Mouse (Mus musculus): ENCODE measurements around the gene Myo1a. TPM values are rescaled to one million over a fixed set of nuclear protein-coding genes. Genes with fewer than 3 reads are reported as not detected.
"Not testable (repeated sequence)": the region's sequence is repeated elsewhere in the genome, so short reads cannot be mapped to it uniquely, and the experiment has no call there.

Myo1a gene
- polyA plus RNA-seq, 1 experiment from 2014 or later: not detected

GRCm38 (mm10) chr10:127754566-127755166, 49.7 kb downstream of the Myo1a start:
- H3K9me3 ChIP-seq (ENCODE audit: control insufficient read depth, low read length): no peaks in the 10 kb centered on the region
- H3K27ac ChIP-seq (replicated peaks; ENCODE audit: low read depth, low read length): no peak overlapping the region
- H3K36me3 ChIP-seq (ENCODE audit: control insufficient read depth, insufficient read depth, low read length): no peaks in the 10 kb centered on the region
- ATAC-seq (ENCODE audit: low FRiP score, low TSS enrichment) (no peak), DNase-seq (no peak)
- H3K4me1 ChIP-seq (ENCODE audit: control insufficient read depth, insufficient read depth, low read length): no peaks in the 10 kb centered on the region
- no peaks in the 10 kb centered on the region for H3K27me3 ChIP-seq (ENCODE audit: control insufficient read depth, insufficient read depth, low read length)
- 85% methylated on average over 6 of the region's 6 CpGs for WGBS
- H3K4me2 ChIP-seq (ENCODE audit: low read length): no peak overlapping the region
- no peak overlapping the region for H3K9ac ChIP-seq (replicated peaks; ENCODE audit: low read length)
- no peak overlapping the region for H3K4me3 ChIP-seq (replicated peaks; ENCODE audit: low read depth, low read length)

- Histone ChIP-seq H3K9me3 (ENCODE audit: control insufficient read depth, low read length) (no peaks in the 10 kb centered on the region), H3K4me3 (replicated peaks; ENCODE audit: low read depth, low read length) (no peak overlapping the region), H3K4me2 (ENCODE audit: low read length) (no peak overlapping the region), H3K36me3 (ENCODE audit: control insufficient read depth, insufficient read depth, low read length) (no peaks in the 10 kb centered on the region), H3K4me1 (ENCODE audit: control insufficient read depth, insufficient read depth, low read length) (no peaks in the 10 kb centered on the region), H3K9ac (replicated peaks; ENCODE audit: low read length) (no peak overlapping the region), H3K27ac (replicated peaks; ENCODE audit: low read depth, low read length) (no peak overlapping the region), H3K27me3 (ENCODE audit: control insufficient read depth, insufficient read depth, low read length) (no peaks in the 10 kb centered on the region)
- DNase-seq: no peak
- no peak for ATAC-seq (ENCODE audit: low FRiP score, low TSS enrichment)
- WGBS: 92% methylated on average over 3 of the region's 3 CpGs
Observed at GRCm38 (mm10) chr10:127755246-127755645, 50.3 kb downstream of the Myo1a start.

GRCm38 (mm10) chr10:127755770-127756468, 50.9 kb downstream of the Myo1a start:
- WGBS: 56% methylated on average over 18 of the region's 18 CpGs
- no peaks in the 10 kb centered on the region for H3K9me3 ChIP-seq (ENCODE audit: control insufficient read depth, low read length)
- no peak overlapping the region for H3K27ac ChIP-seq (replicated peaks; ENCODE audit: low read depth, low read length)
- H3K4me3 ChIP-seq (replicated peaks; ENCODE audit: low read depth, low read length): no peak overlapping the region
- no peaks in the 10 kb centered on the region for H3K27me3 ChIP-seq (ENCODE audit: control insufficient read depth, insufficient read depth, low read length)
- ATAC-seq (ENCODE audit: low FRiP score, low TSS enrichment) (no peak), DNase-seq (no peak)
- no peaks in the 10 kb centered on the region for H3K4me1 ChIP-seq (ENCODE audit: control insufficient read depth, insufficient read depth, low read length)
- no peaks in the 10 kb centered on the region for H3K36me3 ChIP-seq (ENCODE audit: control insufficient read depth, insufficient read depth, low read length)
- H3K9ac ChIP-seq (replicated peaks; ENCODE audit: low read length): no peak overlapping the region
- peak overlapping the region; percentile 28 for H3K4me2 ChIP-seq (ENCODE audit: low read length)

DNA sequence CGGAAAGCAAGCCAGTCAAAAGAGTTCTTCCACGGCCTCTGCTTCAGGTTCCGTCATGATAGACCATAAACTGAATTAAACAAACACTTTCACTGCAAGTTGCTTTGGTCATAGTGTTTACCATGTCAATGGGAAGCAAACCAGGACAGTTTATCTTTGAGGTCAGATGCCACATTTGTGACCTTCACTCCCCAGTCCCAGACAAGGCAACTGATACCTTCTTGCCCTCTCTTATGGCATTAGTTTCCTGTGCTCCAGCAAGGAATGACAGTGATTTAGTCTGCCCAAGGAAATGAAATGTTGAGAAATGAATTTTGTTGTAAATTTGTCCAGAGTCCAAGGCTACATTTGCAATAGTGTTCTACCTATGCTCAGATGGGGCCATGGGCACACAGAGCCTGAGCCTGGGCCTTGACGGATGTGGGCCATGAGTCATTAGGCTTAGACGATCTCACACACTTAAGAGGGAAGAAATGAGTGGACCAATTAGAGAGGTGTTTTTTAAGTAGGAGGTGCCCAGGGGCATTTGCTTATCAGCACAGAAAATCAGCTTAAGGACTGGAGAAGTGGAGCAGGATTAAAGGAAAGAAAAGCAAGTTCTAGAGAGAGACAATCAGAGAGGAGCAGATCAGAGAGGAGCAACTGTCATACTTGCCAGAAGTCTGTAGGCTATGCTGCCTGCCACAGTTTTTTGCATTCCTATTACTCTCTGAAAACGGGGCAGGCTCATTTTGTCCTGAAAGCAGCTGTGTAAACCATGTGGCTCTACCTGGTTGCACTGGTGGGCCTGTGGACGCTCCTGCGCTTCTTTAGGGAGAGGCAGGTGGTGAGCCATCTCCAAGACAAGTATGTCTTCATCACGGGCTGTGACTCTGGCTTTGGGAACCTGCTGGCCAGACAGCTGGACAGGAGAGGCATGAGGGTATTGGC, 54.5 kb downstream of the Myo1a start, which contains the start of the genes Rdh1 and Rdh16f1:
Rdh1 (plus strand) TSS at position 541 of the 930 bp plus-strand sequence.
Rdh16f1 (plus strand) TSS at position 607 of the 930 bp plus-strand sequence.
- H3K9me3 ChIP-seq (ENCODE audit: control insufficient read depth, low read length): no peaks in the 10 kb centered on the region
- no peak for DNase-seq
- H3K4me1 ChIP-seq (ENCODE audit: control insufficient read depth, insufficient read depth, low read length): no peaks in the 10 kb centered on the region
- H3K4me3 ChIP-seq (replicated peaks; ENCODE audit: low read depth, low read length): no peak within 1 kb of the TSS
- no peak for ATAC-seq (ENCODE audit: low FRiP score, low TSS enrichment)
- no peak within 1 kb of the TSS for H3K4me2 ChIP-seq (ENCODE audit: low read length)
- H3K36me3 ChIP-seq (ENCODE audit: control insufficient read depth, insufficient read depth, low read length): no peaks in the 10 kb centered on the region
- H3K27me3 ChIP-seq (ENCODE audit: control insufficient read depth, insufficient read depth, low read length): no peaks in the 10 kb centered on the region
- 81% methylated on average over 9 of the region's 9 CpGs for WGBS
- no peak within 1 kb of the TSS for H3K27ac ChIP-seq (replicated peaks; ENCODE audit: low read depth, low read length)
- H3K9ac ChIP-seq (replicated peaks; ENCODE audit: low read length): no peak within 1 kb of the TSS

- H3K27me3 ChIP-seq (ENCODE audit: control insufficient read depth, insufficient read depth, low read length); H3K4me2 ChIP-seq (ENCODE audit: low read length); H3K9me3 ChIP-seq (ENCODE audit: control insufficient read depth, low read length); H3K36me3 ChIP-seq (ENCODE audit: control insufficient read depth, insufficient read depth, low read length); ATAC-seq (ENCODE audit: low FRiP score, low TSS enrichment); H3K27ac ChIP-seq (replicated peaks; ENCODE audit: low read depth, low read length); H3K4me3 ChIP-seq (replicated peaks; ENCODE audit: low read depth, low read length); DNase-seq; H3K9ac ChIP-seq (replicated peaks; ENCODE audit: low read length); H3K4me1 ChIP-seq (ENCODE audit: control insufficient read depth, insufficient read depth, low read length): not testable (repeated sequence)
- 86% methylated on average over 10 of the region's 10 CpGs for WGBS
Observed at GRCm38 (mm10) chr10:127762926-127763325, 58.0 kb downstream of the Myo1a start.

DNA sequence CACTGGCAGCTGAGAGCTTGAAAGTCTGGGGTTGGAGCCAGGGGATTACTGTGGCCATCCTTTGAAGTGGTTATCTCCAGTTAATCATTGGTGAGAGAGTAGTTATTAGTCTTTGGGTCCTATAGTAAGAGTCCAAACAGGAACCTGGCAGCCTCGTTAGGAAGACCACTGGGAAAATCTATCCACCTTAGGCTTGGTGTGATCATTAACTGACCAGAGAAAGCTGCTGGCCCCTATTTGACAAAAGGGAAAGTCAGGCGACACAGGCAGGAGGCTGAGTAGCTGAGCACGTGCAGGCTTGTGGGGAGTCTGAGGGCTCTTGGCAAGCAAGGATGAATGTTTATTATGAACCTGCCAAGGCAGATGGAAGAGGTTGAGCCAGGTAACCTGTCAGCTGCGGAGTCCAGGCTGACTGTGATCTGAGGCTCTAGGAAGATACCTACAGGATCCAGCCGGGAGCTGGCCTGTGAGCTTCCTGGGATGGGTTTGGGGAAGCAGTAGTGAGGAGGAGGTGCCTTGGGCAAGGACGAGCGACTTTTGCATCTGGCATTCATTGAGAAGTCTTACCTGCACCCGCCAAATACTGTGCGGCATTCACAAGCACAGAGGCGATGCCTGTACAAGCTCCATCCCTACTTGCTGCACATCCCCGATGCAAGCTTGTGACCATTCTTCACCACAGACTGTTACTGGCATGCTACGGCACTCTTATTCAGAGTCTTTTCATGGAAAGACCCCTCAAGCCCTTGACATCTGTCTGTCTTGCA, 59.1 kb downstream of the Myo1a start:
- Histone ChIP-seq H3K4me3 (replicated peaks; ENCODE audit: low read depth, low read length) (no peak overlapping the region), H3K9ac (replicated peaks; ENCODE audit: low read length) (no peak overlapping the region), H3K27me3 (ENCODE audit: control insufficient read depth, insufficient read depth, low read length) (no peaks in the 10 kb centered on the region), H3K4me2 (ENCODE audit: low read length) (no peak overlapping the region), H3K36me3 (ENCODE audit: control insufficient read depth, insufficient read depth, low read length) (no peaks in the 10 kb centered on the region), H3K4me1 (ENCODE audit: control insufficient read depth, insufficient read depth, low read length) (no peaks in the 10 kb centered on the region), H3K27ac (replicated peaks; ENCODE audit: low read depth, low read length) (no peak overlapping the region), H3K9me3 (ENCODE audit: control insufficient read depth, low read length) (no peaks in the 10 kb centered on the region)
- no peak for ATAC-seq (ENCODE audit: low FRiP score, low TSS enrichment)
- 79% methylated on average over 12 of the region's 12 CpGs for WGBS
- no peak for DNase-seq

DNA sequence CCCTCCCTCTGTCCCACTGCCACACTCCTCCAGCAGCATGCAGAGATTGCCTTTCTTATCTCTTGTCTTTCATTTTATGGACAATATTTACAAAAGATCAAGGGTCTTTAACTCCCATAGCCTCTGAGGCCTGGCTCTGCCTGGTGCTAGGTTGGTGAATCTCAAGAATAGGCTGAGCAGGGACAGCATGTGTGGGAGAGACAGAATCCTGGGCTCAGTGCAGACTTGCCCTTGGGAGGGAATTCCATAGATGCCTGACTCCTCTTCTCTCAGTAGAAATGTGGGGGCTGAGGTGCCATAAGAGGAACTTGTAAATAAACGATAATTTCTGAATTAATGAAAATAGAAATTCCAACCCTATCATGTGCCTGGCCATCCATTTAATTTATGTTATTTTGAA, 61.6 kb downstream of the Myo1a start:
- WGBS: 100% methylated on average over 1 of the region's 1 CpGs
- Histone ChIP-seq H3K9me3 (ENCODE audit: control insufficient read depth, low read length) (no peaks in the 10 kb centered on the region), H3K4me3 (replicated peaks; ENCODE audit: low read depth, low read length) (no peak overlapping the region), H3K9ac (replicated peaks; ENCODE audit: low read length) (no peak overlapping the region), H3K4me2 (ENCODE audit: low read length) (no peak overlapping the region), H3K27me3 (ENCODE audit: control insufficient read depth, insufficient read depth, low read length) (no peaks in the 10 kb centered on the region), H3K27ac (replicated peaks; ENCODE audit: low read depth, low read length) (no peak overlapping the region), H3K36me3 (ENCODE audit: control insufficient read depth, insufficient read depth, low read length) (no peaks in the 10 kb centered on the region), H3K4me1 (ENCODE audit: control insufficient read depth, insufficient read depth, low read length) (no peaks in the 10 kb centered on the region)
- DNase-seq: no peak
- no peak for ATAC-seq (ENCODE audit: low FRiP score, low TSS enrichment)

Measured in midbrain, embryonic 14.5 days (tissue).